Mouse (Mus musculus) cerebellum, adult 9-11 months (tissue): Measurements from ENCODE around the gene Ambp.

Experiments used
- DNase-seq: peaks from one replicate; pipeline ENCODE4 v3.0.0; 2022

Gene Ambp

GRCm38 (mm10) chr4:63118639-63119437, 35.8 kb downstream of the Ambp start:
- peak; percentile 55 for DNase-seq

GRCm38 (mm10) chr4:63105651-63106050, 48.9 kb downstream of the Ambp start:
- no peak for DNase-seq

GRCm38 (mm10) chr4:63102025-63102424, 52.6 kb downstream of the Ambp start:
- DNase-seq: no peak

- DNase-seq: no peak
Measured at GRCm38 (mm10) chr4:63100478-63100877, 54.1 kb downstream of the Ambp start.

- DNase-seq: no peak
Measured at GRCm38 (mm10) chr4:63097603-63098002, 57.0 kb downstream of the Ambp start.
